Mouse (Mus musculus) forebrain, postnatal 0 days (tissue): ENCODE results near the gene Ap4b1. TPM values are rescaled to one million over a fixed set of nuclear protein-coding genes. Genes with fewer than 3 reads are reported as not detected.
"Not testable (repeated sequence)": the region's sequence is repeated elsewhere in the genome, so short reads cannot be mapped to it uniquely, and the experiment has no call there.

Source experiments
- ATAC-seq: fragments of 200-750 bp; cut with Nextera tagmentation; 2 replicates; pipeline ENCODE4 v1.8.0; 2017; ENCODE audit warnings: mild to moderate bottlenecking, moderate library complexity
- DNase-seq: peaks from one replicate; pipeline ENCODE4 v3.0.0-alpha.2; 2015
- H3K27ac ChIP-seq: fragments of 300-500 bp; sonication (generic); 2 replicates; pipeline ENCODE4 v1.5.1; 2014; ENCODE audit warnings: low read depth, mild to moderate bottlenecking, antibody characterized with exemption, low read length, moderate library complexity, mixed read lengths
- H3K27me3 ChIP-seq: fragments of 300-500 bp; sonication (generic); 2 replicates; pipeline ENCODE4 v1.6.1; 2014; ENCODE audit warnings: mild to moderate bottlenecking, low read length, mixed read lengths; ENCODE audit not compliant: insufficient read depth
- H3K36me3 ChIP-seq: fragments of 300-500 bp; sonication (generic); 2 replicates; pipeline ENCODE4 v1.6.1; 2014; ENCODE audit warnings: mild to moderate bottlenecking, moderate library complexity; ENCODE audit not compliant: insufficient read depth
- H3K4me1 ChIP-seq: fragments of 300-500 bp; sonication (generic); 2 replicates; pipeline ENCODE4 v1.6.1; 2014; ENCODE audit warnings: antibody characterized with exemption; ENCODE audit not compliant: insufficient read depth
- H3K4me2 ChIP-seq: fragments of 300-500 bp; sonication (generic); 2 replicates; pipeline ENCODE4 v1.6.1; 2014; ENCODE audit warnings: low read depth, mild to moderate bottlenecking, moderate library complexity
- H3K4me3 ChIP-seq: fragments of 300-500 bp; sonication (generic); 2 replicates; pipeline ENCODE4 v1.5.1; 2014; ENCODE audit warnings: low read depth, low read length, mixed read lengths
- H3K9ac ChIP-seq: fragments of 300-500 bp; sonication (generic); 2 replicates; pipeline ENCODE4 v1.6.1; 2014; ENCODE audit warnings: mild to moderate bottlenecking
- H3K9me3 ChIP-seq: fragments of 300-500 bp; sonication (generic); 2 replicates; pipeline ENCODE4 v1.6.1; 2016; ENCODE audit warnings: low read length
- CTCF ChIP-seq: sonication (generic); IDR thresholded peaks from 2 replicates; pipeline ENCODE4 v1.5.1; 2016; ENCODE audit warnings: antibody characterized with exemption, control low read depth, low read depth
- WGBS: fragments of 180-500 bp; shearing (Covaris S2); extraction: QIAGEN DNeasy Blood & Tissue Kit; methylation state at CpG from one replicate; pipeline ENCODE4 v1.1.7; 2014; 5-methylcytosine and 5-hydroxymethylcytosine counted together
- polyA plus RNA-seq: library from polyadenylated mRNA; unstranded; fragments of >200 nt; fragmentation: Nextera tagmentation; extraction: Ambion mirVana; gene quantifications from 2 replicates; pipeline ENCODE4 v1.2.1, GENCODE M21; 2015
- total RNA-seq: library from RNA; depleted of rRNA; stranded (reverse); fragments of >200 nt; gene quantifications from 2 replicates; pipeline ENCODE4 v1.2.3, GENCODE M21; 2014

The Ap4b1 gene
- total and polyA plus RNA-seq, 2 experiments from 2014 or later, result 17.2 to 26.1 TPM

DNA sequence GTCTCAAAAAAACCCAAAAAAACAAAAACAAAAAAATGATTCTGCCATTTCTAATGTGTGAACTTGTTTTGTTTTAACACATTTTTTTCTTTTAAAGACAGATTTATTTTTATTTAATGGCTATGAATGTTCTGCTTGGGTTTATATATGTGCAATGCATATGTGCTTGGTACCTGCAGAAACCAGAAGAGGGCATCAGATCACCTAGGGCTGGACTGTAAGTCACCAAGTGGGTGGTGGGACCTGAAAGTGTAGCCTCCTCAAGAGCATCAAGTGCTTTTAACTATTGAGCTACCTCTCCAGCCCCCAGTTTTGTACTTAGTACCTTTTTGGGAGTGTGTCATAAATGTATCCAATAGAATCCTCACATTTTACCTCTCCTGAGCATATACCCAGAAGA, 18.2 kb downstream of the Ap4b1 start:
- Histone ChIP-seq H3K9me3 (no peaks in the 10 kb centered on the region), H3K36me3 (peaks cover 3% of the 10 kb centered on the region; the same call in 1 of the 2 replicates), H3K27ac (no peak overlapping the region), H3K27me3 (no peaks in the 10 kb centered on the region), H3K9ac (no peak overlapping the region), H3K4me3 (no peak overlapping the region), H3K4me2 (no peak overlapping the region), H3K4me1 (no peaks in the 10 kb centered on the region)
- ATAC-seq, result no peak
- no peak for DNase-seq
- no peak for TF ChIP-seq CTCF

DNA sequence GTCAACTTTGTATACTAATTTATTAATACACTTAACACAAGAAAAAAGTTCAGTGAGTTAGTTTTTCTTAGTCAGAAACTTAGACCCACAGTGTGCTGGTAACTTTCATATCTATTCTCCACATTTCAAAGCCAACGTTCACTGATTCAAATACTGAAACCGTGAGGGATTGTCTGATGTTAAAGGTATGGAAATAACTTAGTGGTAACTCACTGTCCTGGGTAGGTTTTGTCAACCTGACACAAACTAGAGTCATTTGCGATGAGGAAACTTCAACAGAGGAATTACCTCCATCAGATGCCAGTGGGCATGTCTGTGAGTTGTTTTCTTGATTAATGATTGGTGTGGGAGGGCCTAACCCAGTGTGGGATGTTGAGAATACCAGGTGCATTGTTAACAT, 19.7 kb downstream of the Ap4b1 start:
- Histone ChIP-seq H3K9me3 (no peaks in the 10 kb centered on the region), H3K4me1 (no peaks in the 10 kb centered on the region), H3K27ac (no peak overlapping the region), H3K9ac (no peak overlapping the region), H3K36me3 (no peaks in the 10 kb centered on the region), H3K4me3 (no peak overlapping the region), H3K27me3 (no peaks in the 10 kb centered on the region), H3K4me2 (no peak overlapping the region)
- no peak for DNase-seq
- TF ChIP-seq CTCF, result no peak
- WGBS, result 93% methylated on average over 3 of the region's 3 CpGs
- no peak for ATAC-seq

DNA sequence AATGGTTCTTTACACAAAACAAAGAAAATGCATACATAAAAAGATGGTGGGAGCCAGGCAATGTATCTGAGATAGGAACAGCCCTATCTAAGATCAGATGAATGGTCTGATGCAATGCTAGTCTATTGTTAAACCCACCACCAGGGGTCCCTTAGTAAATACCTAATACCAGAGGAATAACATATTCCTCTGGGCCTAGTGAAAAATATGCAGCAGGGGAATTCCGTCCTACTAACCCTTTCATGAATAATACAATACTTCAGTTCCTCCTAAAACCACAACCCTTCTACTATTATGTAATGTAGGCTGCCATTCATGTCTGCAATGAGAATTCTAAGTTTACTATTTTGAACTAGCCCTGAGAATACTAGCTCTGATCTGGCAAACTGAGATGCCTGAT, 21.4 kb downstream of the Ap4b1 start:
- not testable (repeated sequence) for H3K36me3 ChIP-seq, H3K27ac ChIP-seq, H3K4me3 ChIP-seq, H3K9me3 ChIP-seq, DNase-seq, H3K4me2 ChIP-seq, H3K9ac ChIP-seq, ATAC-seq, H3K27me3 ChIP-seq, H3K4me1 ChIP-seq
- TF ChIP-seq CTCF, result peak; percentile 37
- WGBS, result 39% methylated on average over 1 of the region's 1 CpGs

DNA sequence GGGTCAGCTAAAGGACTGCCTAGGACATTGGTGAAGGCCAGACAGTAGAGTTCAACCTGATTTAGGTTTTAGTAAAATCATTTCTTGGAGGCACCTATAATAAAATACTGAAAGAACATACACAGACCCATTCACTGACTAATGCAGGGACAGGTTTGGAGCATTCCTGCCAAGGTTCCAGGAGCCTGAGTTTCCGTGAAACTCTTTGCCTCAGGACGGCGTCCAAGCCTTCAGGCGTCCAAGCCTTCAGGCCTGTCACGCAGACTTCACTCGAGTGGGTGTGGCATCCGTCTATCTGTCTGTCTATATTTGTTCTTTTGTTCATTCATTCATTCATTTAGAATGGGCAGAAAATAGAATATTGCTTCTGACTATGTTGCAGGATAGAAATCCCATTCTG, 21.8 kb downstream of the Ap4b1 start:
- ATAC-seq (no peak), DNase-seq (no peak)
- no peak overlapping the region for H3K9ac ChIP-seq
- H3K9me3 ChIP-seq, result no peaks in the 10 kb centered on the region
- H3K4me1 ChIP-seq, result no peaks in the 10 kb centered on the region
- H3K27me3 ChIP-seq, result no peaks in the 10 kb centered on the region
- no peak overlapping the region for H3K4me3 ChIP-seq
- no peak for TF ChIP-seq CTCF
- H3K27ac ChIP-seq, result no peak overlapping the region
- WGBS, result 75% methylated on average over 7 of the region's 7 CpGs
- no peak overlapping the region for H3K4me2 ChIP-seq
- no peaks in the 10 kb centered on the region for H3K36me3 ChIP-seq

DNA sequence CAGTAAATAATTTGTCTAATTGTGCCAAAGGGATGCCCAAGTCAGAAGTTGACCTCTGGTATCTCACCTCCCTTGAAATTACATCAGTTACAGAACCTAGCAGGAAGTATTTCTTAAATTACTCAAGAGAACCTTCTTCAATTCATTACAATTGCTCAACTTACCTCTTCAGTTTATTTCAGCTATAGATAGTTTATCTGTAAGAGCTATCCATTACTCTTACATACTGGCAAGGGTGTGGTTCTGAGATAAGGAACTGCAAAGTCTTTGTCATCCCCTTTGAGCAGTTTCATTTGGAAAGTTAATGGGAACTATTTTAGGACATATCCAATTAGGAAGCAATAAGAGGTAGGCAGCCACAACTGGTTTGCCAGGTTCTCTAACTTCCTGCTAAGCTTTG, 23.1 kb downstream of the Ap4b1 start, which contains the start of gene Bcl2l15:
Bcl2l15 (plus strand) TSS at position 176 of the 400 bp plus-strand sequence.
- H3K9ac ChIP-seq, result no peak within 1 kb of the TSS
- H3K27me3 ChIP-seq, result no peaks in the 10 kb centered on the region
- H3K4me2 ChIP-seq, result no peak within 1 kb of the TSS
- H3K9me3 ChIP-seq, result no peaks in the 10 kb centered on the region
- ATAC-seq (no peak), DNase-seq (no peak)
- no peaks in the 10 kb centered on the region for H3K4me1 ChIP-seq
- H3K4me3 ChIP-seq, result no peak within 1 kb of the TSS
- no peak within 1 kb of the TSS for H3K27ac ChIP-seq
- no peaks in the 10 kb centered on the region for H3K36me3 ChIP-seq
- no peak for TF ChIP-seq CTCF

DNA sequence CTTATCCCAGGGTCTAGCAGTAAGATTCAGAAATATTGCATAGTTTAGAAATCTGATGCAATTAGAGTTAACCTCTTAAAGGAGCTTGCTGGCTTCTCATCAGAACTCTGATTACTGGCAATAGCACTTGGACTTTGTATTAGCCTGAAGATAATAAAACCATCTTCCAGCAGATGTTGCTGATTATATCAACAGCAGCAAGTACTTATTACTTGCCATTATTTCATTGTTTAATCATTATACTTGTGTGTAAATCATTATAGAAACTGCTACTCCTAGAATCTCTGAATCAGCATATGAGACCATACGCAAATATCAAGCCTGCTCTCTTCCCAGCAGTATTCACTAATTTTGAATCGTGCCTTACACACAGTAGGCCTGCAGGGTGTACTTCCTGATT, 24.7 kb downstream of the Ap4b1 start:
- H3K9ac ChIP-seq, result no peak overlapping the region
- H3K27ac ChIP-seq, result no peak overlapping the region
- 84% methylated on average over 2 of the region's 2 CpGs for WGBS
- no peaks in the 10 kb centered on the region for H3K36me3 ChIP-seq
- no peaks in the 10 kb centered on the region for H3K27me3 ChIP-seq
- TF ChIP-seq CTCF, result no peak
- no peak overlapping the region for H3K4me2 ChIP-seq
- no peaks in the 10 kb centered on the region for H3K4me1 ChIP-seq
- ATAC-seq (no peak), DNase-seq (no peak)
- no peak overlapping the region for H3K4me3 ChIP-seq
- no peaks in the 10 kb centered on the region for H3K9me3 ChIP-seq

DNA sequence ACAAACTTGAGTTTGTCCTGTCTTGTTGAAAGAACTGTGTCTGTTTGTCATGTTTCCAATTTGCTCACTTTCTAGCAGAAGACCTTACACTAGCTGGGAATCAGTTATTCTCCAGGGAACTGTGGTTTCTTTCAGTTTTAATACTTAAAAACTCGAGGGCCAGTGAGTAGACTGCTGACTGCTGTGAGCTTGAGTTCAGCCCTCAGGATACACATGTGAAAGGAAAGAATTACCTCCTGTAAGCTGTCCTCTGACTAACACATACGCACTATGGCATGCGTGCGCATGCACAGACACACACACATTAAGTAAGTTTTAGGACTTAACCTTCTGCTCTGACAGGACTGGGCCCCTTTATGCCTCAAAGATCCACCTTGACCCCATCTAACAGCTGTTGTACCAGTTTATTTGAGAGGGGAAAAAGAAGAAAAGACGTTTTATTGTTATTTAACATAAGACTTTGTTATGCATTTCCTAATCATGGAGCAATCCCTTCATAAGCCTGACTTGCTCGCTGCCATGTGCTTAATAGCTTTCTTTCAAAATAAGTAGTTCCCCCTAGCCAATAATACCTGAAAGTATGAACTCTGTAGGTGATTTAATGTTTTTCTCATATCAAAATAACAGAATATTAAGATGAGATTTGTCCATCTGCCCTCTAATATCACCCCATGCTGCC, 26.1 kb downstream of the Ap4b1 start:
- H3K9ac ChIP-seq, result no peak overlapping the region
- ATAC-seq, result no peak
- H3K27ac ChIP-seq, result no peak overlapping the region
- no peak for TF ChIP-seq CTCF
- H3K9me3 ChIP-seq, result no peaks in the 10 kb centered on the region
- H3K27me3 ChIP-seq, result no peaks in the 10 kb centered on the region
- H3K36me3 ChIP-seq, result no peaks in the 10 kb centered on the region
- no peak overlapping the region for H3K4me2 ChIP-seq
- no peak for DNase-seq
- 80% methylated on average over 6 of the region's 6 CpGs for WGBS
- no peaks in the 10 kb centered on the region for H3K4me1 ChIP-seq
- H3K4me3 ChIP-seq, result no peak overlapping the region
